Mouse (Mus musculus): ENCODE measurements at regions not wholly inside any gene's neighbourhood (a gene's known extent, or its start where the extent isn't known, plus 50 kb on each side); places are given as distances from the start of the nearest gene placed in this dataset.

GRCm38 (mm10) chr14:24841715-24842496 is 355.0 kb downstream of the Rps24 start:
- TF ChIP-seq CTCF (IDR thresholded peaks at IDR 0.05; ENCODE audit: insufficient read depth, low read depth, low read length) (no peak), POLR2A (IDR thresholded peaks at IDR 0.05; ENCODE audit: insufficient read depth, low read depth, low read length) (no peak)

Measured in olfactory bulb, adult 2 months (tissue).